Mouse (Mus musculus) liver, adult 2 months (tissue): ENCODE data around the gene Ggt7. TPM values are rescaled to one million over a fixed set of nuclear protein-coding genes. Genes with fewer than 3 reads are reported as not detected.
"Not testable (repeated sequence)": the region's sequence is repeated elsewhere in the genome, so short reads cannot be mapped to it uniquely, and the experiment has no call there.

Experiments
- DNase-seq: peaks from one replicate; pipeline ENCODE4 v3.0.0-alpha.2; 2011; ENCODE audit warnings: low read depth, low spot score; ENCODE audit errors: extremely low read depth
- H3K27ac ChIP-seq: fragments of 200-500 bp; replicated peaks from 2 replicates; pipeline ENCODE4 v1.5.1; 2012; ENCODE audit warnings: low read depth, mild to moderate bottlenecking, control low read depth, inconsistent platforms, low read length; ENCODE audit not compliant: insufficient read depth
- H3K27me3 ChIP-seq: fragments of 200-500 bp; 2 replicates; pipeline ENCODE4 v1.6.1; 2012; ENCODE audit warnings: mild to moderate bottlenecking, moderate library complexity, low read length, inconsistent platforms; ENCODE audit not compliant: control insufficient read depth, insufficient read depth
- H3K36me3 ChIP-seq: fragments of 200-500 bp; 2 replicates; pipeline ENCODE4 v1.6.1; 2012; ENCODE audit warnings: low read length, inconsistent platforms; ENCODE audit not compliant: control insufficient read depth, insufficient read depth
- H3K4me1 ChIP-seq: fragments of 200-500 bp; 2 replicates; pipeline ENCODE4 v1.6.1; 2011; ENCODE audit warnings: low read length; ENCODE audit not compliant: control insufficient read depth, insufficient read depth
- H3K4me3 ChIP-seq: fragments of 200-500 bp; 2 replicates; pipeline ENCODE4 v1.5.1; 2011; ENCODE audit warnings: low read depth, mild to moderate bottlenecking, control low read depth, low read length, moderate library complexity; ENCODE audit not compliant: insufficient read depth
- H3K79me2 ChIP-seq: fragments of 200-500 bp; 2 replicates; pipeline ENCODE4 v1.6.1; 2012; ENCODE audit warnings: inconsistent platforms, mild to moderate bottlenecking, low read length, moderate library complexity; ENCODE audit not compliant: control insufficient read depth, insufficient read depth
- H3K9ac ChIP-seq: fragments of 200-500 bp; 2 replicates; pipeline ENCODE4 v1.6.1; 2012; ENCODE audit warnings: low read depth, mild to moderate bottlenecking, control low read depth, inconsistent platforms, low read length
- CTCF ChIP-seq: fragments of 200-500 bp; IDR thresholded peaks from 2 replicates; pipeline ENCODE4 v1.5.1; 2011; ENCODE audit warnings: low read depth, low read length, control low read depth
- POLR2A ChIP-seq: fragments of 200-500 bp; IDR thresholded peaks from 2 replicates; pipeline ENCODE4 v1.6.1; 2011; ENCODE audit warnings: low read length, control low read depth; ENCODE audit not compliant: insufficient read depth; ENCODE audit errors: extremely low read depth
- WGBS: fragments of 180-500 bp; shearing (Covaris S2); methylation state at CpG from one replicate; pipeline ENCODE4 v1.1.7; 2018; 5-methylcytosine and 5-hydroxymethylcytosine counted together
- polyA plus RNA-seq: library from polyadenylated mRNA; depleted of rRNA; stranded (reverse); fragments of >200 nt; gene quantifications from 2 replicates; pipeline ENCODE4 v1.2.3, GENCODE M21; 2012
- total RNA-seq: library from RNA; depleted of rRNA; stranded (reverse); fragments of >200 nt; gene quantifications from 2 replicates; pipeline ENCODE4 v1.2.3, GENCODE M21; 2014

Gene Ggt7
- total and polyA plus RNA-seq, 2 experiments, result 0.18 to 1.7 TPM

DNA sequence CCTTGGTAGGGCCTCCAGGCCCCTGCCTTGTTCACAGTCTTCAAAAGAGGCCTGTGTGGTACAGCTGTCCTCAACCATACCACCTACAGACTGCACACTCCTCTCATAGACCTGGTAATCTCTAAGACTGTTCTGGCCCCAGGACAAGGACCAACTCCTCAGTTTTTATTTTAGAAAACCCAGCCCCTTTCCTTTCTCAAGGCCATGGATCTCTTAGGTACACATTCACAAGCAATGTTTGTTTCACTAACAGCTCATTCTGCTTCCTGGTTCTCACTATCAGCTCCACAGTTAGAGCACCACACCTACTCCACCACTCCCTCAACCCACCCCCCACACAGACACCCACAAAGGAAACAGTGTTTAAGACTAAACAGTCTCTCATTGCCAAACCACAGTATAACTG, 34.9 kb upstream of the Ggt7 start:
- no peaks in the 10 kb centered on the region for H3K4me1 ChIP-seq
- no peaks in the 10 kb centered on the region for H3K27me3 ChIP-seq
- H3K36me3 ChIP-seq, result peaks cover 65% of the 10 kb centered on the region
- H3K79me2 ChIP-seq, result no peaks in the 10 kb centered on the region
- H3K9ac ChIP-seq, result no peak overlapping the region
- DNase-seq, result no peak
- TF ChIP-seq POLR2A (no peak), CTCF (no peak)
- H3K4me3 ChIP-seq, result no peak overlapping the region
- H3K27ac ChIP-seq, result no peak overlapping the region

DNA sequence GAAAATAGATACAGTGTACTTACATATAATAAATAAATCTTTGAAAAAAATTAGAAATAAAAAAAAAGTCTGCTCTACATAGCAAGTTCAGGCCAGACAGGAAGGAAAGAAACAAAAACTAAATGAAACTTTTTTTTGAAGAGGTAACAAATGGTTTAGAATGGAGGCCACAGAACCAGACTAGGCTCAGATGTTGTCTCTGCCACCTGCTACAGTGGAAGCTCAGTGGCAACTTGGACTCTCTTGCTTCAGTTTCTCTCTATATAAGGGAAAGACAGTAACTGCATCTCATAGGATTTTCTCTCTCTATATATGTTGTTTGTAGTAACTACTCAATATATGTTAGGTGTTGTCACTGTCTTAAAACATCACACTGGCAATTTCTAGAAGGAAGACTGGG, 34.3 kb upstream of the Ggt7 start:
- H3K27ac ChIP-seq, result no peak overlapping the region
- H3K9ac ChIP-seq, result no peak overlapping the region
- DNase-seq, result no peak
- TF ChIP-seq POLR2A (no peak), CTCF (no peak)
- no peaks in the 10 kb centered on the region for H3K27me3 ChIP-seq
- peaks cover 63% of the 10 kb centered on the region for H3K36me3 ChIP-seq
- H3K79me2 ChIP-seq, result no peaks in the 10 kb centered on the region
- H3K4me1 ChIP-seq, result no peaks in the 10 kb centered on the region
- no peak overlapping the region for H3K4me3 ChIP-seq

DNA sequence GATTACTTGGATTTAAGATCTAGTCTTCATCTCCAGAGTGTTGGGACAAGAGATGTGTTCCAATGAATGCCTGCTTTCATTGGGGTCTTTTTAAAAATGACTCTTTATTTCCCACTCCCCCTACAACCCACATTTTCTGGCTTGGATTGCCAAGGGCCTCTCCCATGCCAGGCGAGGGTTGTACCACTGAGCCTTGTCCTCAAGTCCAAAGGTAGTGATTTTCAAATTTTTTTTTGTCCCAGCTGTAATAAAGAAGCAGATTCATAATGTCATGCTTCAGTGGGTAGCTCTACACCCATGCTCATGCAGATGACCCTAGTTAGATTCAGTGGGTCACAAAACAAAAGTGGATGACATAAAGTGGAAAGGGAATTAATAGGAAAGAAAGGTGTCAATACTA, 28.9 kb upstream of the Ggt7 start:
- Histone ChIP-seq H3K9ac (no peak overlapping the region), H3K36me3 (peaks cover 30% of the 10 kb centered on the region), H3K4me3 (no peak overlapping the region), H3K79me2 (no peaks in the 10 kb centered on the region; the same call in 1 of the 2 replicates), H3K27ac (no peak overlapping the region), H3K27me3 (no peaks in the 10 kb centered on the region), H3K4me1 (peaks cover 3% of the 10 kb centered on the region)
- 24% methylated on average over 1 of the region's 1 CpGs for WGBS
- no peak for TF ChIP-seq POLR2A
- no peak for TF ChIP-seq CTCF
- DNase-seq, result peak; percentile 55

DNA sequence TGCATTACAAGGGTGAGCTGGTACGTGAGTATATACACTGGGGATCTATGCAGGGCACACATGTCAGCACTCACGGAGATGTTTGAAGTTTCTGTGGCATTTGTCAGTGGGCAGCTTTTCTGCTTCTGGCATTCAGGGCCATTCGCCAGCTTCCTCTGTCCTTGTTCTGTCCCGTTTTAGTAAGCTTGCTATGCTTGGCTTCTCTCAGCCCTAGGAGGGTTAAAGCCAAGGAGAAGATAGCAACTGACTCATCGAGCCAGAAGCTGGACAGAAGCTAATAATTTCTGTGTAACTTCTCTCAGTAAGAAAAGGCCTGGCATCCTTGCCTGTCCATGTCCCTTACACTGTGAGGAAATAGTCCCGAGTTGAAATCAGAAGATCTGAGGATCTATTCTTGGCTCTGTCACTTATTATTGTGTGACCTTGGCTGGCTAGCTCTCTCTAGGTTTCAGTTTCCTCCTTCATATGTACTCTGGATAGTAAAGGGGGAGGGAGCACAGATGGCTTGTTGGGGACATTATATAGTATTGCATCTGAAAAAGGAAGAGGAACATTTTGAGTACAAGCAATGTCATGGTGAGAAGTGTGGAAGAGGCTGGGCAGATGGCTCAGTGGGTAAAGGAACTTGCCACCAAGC, 22.9 kb upstream of the Ggt7 start:
- 23% methylated on average over 6 of the region's 6 CpGs for WGBS
- Histone ChIP-seq H3K79me2 (peaks cover 4% of the 10 kb centered on the region; the same call in 1 of the 2 replicates), H3K4me1 (peaks cover 19% of the 10 kb centered on the region), H3K36me3 (peaks cover 5% of the 10 kb centered on the region; the same call in 1 of the 2 replicates), H3K4me3 (no peak overlapping the region), H3K27ac (peak overlapping the region; percentile 56), H3K27me3 (no peaks in the 10 kb centered on the region), H3K9ac (no peak overlapping the region)
- peak; percentile 63 for DNase-seq
- TF ChIP-seq POLR2A, result no peak
- no peak for TF ChIP-seq CTCF

DNA sequence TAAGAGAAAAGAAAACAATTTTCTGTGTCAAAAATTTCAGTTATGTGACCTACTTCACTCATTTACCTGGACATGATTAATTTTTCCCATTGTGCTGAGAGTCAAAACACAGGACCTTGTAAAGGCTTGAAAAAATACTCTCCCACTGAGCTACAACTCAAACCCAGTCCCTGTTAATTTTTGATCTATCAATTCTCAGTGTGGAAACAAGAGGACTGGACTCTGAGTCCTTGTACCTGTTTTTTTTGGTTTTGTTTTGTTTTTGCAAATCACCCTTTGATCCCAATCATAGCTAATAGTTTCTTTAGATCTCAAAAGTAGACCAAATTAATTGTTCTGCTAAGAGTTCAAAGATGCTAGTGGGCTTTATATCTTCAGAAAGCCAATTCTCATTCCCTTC, 21.7 kb upstream of the Ggt7 start:
- Histone ChIP-seq H3K9ac (no peak overlapping the region), H3K79me2 (peaks cover 4% of the 10 kb centered on the region; the same call in 1 of the 2 replicates), H3K27me3 (no peaks in the 10 kb centered on the region), H3K4me1 (peaks cover 17% of the 10 kb centered on the region), H3K27ac (peak overlapping the region; percentile 66), H3K36me3 (peaks cover 10% of the 10 kb centered on the region), H3K4me3 (no peak overlapping the region)
- peak; percentile 81 for DNase-seq
- TF ChIP-seq POLR2A, result no peak
- TF ChIP-seq CTCF, result no peak

DNA sequence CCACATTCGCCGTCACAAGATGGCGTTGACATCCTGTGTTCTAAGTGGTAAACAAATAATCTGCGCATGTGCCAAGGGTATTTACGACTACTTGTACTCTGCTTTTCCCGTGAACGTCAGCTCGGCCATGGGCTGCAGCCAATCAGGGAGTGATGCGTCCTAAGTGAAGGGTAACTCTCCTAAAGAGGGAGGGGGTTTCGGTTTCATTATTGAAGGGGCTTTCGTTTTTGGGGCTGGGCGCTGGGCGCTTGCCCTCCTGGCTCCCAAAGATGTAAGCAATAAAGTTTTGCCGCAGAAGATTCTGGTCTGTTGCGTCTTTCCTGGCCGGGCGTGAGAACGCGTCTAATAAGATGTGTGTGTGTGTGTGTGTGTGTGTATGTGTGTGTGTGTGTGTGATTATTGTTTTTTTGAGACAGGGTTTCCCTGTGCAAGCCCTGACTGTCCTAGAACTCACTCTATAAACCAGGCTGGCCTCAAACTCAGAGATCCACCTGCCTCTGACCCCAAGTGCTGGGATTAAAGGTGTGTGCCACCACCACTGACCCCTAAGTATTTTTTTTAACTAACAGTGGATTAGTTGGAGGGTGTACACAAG, 20.5 kb upstream of the Ggt7 start:
- not testable (repeated sequence) for H3K79me2 ChIP-seq, H3K27me3 ChIP-seq, DNase-seq, H3K4me3 ChIP-seq, H3K9ac ChIP-seq
- Histone ChIP-seq H3K36me3 (peaks cover 18% of the 10 kb centered on the region), H3K27ac (peak overlapping the region; percentile 76), H3K4me1 (peaks cover 17% of the 10 kb centered on the region)
- 86% methylated on average over 17 of the region's 19 CpGs for WGBS
